Mouse (Mus musculus) heart, adult 11 months (tissue): ENCODE data around the gene Gbgt1.

Experiments used
- DNase-seq: peaks from one replicate; pipeline ENCODE4 v3.0.0; 2022

The Gbgt1 gene

GRCm38 (mm10) chr2:28530311-28530710 lies 33.6 kb downstream of the Gbgt1 start:
- DNase-seq: peak; percentile 95

GRCm38 (mm10) chr2:28532938-28533771 lies 36.5 kb downstream of the Gbgt1 start:
- DNase-seq: peak; percentile 99

GRCm38 (mm10) chr2:28533901-28534435 lies 37.3 kb downstream of the Gbgt1 start:
- DNase-seq: peak; percentile 94

DNA sequence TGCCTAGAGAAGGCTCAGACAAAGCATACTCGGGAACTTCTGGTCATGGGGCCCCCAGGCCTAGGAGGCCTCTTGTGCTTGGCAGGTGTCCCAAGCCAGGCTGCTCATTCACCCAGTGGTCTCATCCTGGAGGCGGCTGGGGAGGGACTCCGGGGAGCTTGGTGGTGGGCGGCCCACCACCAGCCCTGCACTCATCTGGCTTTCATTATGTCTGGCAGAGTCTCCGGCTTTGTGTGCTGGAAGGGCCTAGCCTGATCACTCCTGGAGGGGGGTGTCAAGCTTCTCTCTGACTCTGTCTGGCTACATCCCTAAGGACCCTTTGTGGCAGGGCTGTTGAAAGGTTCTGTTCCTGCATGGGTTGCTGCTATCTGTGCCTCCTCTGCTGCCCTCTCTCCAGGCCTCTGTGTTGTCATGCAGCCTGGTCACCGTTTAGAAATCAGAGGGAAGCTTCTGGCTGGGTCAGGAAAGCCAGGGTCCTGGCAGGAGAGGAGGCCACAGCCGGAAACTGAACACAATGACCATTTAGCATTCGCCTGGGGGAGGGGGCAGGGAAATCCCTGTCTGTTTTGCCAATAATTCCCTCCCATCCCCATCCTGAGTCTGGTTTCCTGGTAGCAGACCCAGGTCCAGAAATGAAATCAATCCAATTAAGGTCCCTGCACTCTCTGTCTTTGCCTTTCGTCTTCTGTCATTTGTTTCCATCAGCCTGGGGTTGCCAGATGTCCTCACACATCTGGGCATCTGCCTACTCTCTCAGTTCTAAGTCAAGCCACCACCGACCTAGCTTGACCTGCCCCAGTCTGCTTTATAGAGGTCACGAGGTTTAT lies 38.0 kb downstream of the Gbgt1 start:
- DNase-seq: peak; percentile 98

- peak; percentile 93 for DNase-seq
Observed at GRCm38 (mm10) chr2:28535263-28535540, 38.5 kb downstream of the Gbgt1 start.

- peak; percentile 93 for DNase-seq
Observed at GRCm38 (mm10) chr2:28535650-28536049, 39.0 kb downstream of the Gbgt1 start.

DNA sequence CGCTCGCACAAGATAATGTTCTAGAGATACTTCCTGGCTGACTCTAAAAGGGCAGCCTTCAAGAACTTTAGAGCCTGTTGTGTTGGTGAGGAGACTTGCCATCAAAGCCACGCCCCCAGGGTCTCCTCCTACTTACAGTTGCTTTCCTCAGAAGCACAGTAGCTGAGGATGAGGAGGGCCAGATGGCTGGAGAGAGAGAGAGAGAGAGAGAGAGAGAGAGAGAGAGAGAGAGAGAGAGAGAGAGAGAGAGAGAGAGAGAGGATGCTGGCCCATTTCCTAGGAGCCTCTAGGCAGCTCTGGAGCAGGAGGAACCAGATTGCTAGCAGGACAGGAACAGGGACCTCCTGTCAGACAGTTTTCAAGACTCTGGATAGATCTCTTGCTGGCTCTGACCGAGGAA lies 39.5 kb downstream of the Gbgt1 start:
- DNase-seq: peak; percentile 95

DNA sequence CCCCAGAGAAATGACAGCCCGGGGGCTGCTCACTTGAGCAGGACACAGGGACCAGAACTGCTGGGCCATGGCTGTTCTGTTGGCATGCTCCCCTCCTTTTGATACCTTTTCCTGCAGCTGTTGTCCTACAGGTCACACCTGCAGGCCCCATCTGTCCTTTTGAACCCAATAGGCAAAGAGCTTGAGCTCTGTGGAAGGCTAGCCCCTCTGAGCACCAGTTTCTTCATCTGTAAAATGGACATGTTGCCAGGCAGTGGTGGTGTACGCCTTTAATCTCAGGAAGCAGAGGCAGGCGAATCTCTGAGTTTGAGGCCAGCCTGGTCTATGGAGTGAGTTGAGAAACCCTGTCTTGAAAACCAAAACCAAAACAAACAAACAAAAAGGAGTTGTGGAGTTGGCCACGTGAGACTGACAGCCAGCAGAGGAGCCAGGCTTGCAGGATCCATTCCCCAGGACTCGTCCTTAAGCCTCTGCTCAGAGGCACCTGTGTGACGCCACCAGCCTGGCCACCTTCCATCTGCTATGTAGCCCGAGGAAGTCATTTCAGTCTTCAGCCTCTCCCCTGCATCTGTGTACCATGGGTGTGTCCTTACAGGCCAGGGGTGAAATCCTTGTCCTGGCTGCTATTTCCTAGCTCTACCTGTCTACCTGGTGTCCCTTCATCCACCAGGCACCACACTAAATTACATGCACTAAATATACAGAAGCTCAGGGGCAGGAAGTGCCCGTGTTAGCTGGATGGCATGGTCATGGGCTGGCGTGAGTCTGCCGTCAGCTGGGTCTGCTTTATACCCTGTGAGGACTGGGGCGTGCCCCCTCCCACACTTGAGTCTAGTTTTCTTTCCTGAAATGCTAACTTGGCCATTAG lies 40.3 kb downstream of the Gbgt1 start:
- peak; percentile 92 for DNase-seq

- no peak for DNase-seq
Observed at GRCm38 (mm10) chr2:28537634-28537920, 40.9 kb downstream of the Gbgt1 start.

DNA sequence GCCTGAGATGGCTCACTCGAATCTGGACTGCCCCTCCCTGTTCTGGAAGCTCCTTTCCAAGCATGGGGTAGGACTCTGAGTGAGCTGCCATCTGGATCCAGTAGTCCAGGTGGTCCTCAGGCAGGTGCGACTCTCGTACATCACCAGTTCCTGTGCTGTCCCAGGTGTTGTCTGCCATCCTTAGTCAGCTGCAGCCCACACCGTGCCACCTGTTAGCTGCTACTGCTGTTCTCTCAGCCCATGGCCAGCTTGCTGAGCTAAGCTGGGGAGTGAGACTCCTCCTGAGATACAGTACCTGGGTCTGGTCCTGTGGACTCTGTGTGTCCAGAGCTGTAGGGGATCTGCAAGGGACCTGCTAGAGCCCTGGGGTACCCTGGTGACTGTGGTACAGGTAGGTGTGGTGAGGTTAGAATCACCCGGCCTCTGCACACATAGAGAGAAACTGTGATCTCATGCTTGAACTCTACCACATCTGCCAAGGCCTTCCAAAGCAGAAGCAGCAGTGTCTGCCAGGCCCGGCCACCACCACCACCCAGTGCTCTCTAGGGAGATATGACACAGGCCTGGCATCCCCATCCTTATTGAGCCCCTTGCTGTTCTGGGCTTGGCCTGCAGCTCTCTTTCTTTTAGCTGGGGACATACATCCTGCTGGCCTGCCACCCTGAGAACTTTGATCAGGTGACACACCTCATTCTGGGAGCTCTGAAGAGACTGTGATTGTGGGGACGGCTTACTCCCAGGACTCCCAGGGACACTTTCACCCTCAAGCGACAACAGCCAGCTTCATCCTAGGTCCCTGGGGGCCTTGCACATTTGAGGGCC lies 41.5 kb downstream of the Gbgt1 start:
- DNase-seq: peak; percentile 95

DNA sequence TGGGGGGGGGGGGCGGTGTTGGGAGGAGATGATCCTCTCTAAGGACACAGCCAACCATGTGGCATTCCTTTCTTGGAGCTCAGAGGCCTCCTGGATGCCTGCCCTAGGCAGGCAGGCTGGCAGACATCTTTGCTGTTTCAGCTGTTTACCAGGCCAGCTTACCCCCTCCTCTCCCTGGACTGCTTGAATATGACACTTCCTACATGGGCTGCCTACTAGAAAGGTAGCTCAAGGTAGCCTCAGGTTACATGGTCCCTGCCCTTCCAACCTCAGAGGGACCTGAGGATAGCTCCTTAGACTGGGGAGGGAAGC lies 42.1 kb downstream of the Gbgt1 start:
- DNase-seq: no peak

DNA sequence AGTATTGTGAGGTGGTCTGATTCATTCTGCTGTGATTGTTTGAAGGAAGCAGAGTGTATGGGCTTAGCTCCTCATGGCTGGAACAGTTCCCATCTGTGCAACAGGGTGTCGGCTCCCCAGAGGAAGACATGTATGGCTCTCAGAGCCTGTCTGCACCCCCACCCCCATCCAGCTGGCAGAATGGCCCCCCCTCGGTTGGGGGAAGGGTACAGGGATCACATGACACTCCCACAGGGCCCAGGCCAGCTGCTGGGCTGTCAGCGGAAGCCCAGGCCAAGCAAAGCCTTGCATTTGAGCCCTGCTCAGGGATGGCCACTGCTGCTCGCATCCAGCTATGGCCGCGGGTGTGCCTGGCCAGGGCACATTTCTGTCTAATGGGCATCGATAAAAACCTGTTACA lies 42.5 kb downstream of the Gbgt1 start:
- DNase-seq: peak; percentile 99

GRCm38 (mm10) chr2:28539949-28540348 lies 43.3 kb downstream of the Gbgt1 start:
- peak; percentile 99 for DNase-seq

DNA sequence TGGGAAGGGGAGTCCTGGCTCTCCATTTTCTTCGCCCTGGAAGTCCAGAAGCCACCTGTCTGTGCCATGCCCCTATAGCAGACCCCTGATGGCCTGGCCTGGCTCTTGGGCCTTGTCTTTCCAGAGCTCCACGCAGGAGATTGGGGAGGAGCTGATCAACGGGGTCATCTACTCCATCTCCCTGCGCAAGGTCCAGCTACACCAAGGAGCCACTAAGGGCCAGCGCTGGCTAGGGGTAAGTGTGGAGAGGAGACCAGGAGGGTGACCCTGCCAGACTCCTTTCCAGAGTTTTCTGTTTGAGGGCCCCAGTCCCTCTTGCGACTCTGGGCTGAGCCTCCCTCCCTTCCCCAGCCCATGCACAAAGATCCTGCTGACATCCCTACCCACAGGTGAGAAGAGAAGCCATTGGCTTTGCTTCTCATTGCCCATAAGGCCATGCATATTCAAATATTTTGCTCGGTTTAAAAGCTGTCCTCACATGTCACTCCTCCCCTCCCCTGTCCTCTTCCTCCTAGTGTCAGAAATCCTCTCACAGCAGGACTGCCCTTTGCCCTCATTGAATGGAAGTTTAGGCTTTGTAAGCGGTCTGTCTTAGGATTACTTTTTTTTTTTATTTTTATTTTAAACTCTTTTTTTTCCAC lies 44.0 kb downstream of the Gbgt1 start:
- DNase-seq: peak; percentile 92

DNA sequence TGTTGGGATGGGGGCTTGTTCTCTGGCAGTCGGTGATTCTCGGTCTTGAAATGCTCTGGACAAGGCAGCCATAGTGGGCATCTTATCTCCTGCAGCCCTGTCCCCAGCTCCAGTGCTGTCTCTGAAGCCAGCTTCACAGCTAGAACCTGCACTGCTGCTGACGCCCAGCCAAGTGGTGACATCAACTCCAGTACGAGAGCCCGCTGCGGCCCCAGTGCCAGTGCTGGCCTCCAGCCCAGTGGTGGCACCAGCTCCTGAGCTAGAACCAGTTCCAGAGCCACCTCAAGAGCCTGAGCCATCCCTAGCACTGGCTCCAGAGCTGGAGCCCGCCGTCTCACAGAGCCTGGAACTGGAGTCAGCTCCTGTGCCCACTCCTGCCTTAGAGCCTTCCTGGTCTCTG lies 47.2 kb downstream of the Gbgt1 start:
- DNase-seq: no peak

DNA sequence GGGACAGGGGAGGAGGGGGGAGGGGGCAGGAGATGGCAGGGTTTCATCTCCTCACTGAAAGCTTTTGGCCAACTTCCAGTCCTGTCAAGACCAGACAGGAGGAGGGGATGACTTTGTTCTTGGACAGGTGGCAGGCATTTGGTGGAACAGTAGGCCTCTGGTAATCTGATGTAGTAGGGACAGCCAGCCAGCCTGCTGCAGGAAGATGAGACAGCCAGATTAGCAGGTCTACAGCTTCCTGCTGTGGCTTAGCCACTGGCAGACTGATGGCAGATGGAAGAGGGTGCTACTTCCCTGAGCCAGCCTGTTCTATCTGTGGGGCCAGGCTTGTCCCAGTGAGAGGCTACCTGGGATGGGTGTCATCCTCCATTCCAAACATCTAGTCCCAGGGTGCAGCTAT lies 49.3 kb downstream of the Gbgt1 start:
- DNase-seq: no peak

DNA sequence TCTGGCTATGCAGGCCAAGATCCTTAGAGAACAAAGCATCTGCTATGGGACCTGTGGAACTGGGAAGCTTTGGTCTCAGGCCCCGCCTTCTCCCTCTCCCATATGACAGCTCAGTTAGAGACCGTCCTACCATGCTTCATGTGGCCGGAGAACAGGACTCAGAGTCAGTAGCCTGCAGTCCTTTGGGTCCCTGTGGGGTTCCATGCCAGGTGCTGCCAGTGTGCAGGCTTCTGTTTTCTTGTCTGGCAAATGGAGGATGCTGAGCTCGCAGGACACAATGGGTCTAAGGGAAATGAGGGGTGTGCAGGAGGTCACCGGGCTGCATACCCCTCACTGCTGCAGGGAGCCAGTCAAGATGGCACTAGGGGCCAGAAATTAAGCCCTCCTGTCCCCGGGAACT lies 49.9 kb downstream of the Gbgt1 start:
- DNase-seq: no peak

DNA sequence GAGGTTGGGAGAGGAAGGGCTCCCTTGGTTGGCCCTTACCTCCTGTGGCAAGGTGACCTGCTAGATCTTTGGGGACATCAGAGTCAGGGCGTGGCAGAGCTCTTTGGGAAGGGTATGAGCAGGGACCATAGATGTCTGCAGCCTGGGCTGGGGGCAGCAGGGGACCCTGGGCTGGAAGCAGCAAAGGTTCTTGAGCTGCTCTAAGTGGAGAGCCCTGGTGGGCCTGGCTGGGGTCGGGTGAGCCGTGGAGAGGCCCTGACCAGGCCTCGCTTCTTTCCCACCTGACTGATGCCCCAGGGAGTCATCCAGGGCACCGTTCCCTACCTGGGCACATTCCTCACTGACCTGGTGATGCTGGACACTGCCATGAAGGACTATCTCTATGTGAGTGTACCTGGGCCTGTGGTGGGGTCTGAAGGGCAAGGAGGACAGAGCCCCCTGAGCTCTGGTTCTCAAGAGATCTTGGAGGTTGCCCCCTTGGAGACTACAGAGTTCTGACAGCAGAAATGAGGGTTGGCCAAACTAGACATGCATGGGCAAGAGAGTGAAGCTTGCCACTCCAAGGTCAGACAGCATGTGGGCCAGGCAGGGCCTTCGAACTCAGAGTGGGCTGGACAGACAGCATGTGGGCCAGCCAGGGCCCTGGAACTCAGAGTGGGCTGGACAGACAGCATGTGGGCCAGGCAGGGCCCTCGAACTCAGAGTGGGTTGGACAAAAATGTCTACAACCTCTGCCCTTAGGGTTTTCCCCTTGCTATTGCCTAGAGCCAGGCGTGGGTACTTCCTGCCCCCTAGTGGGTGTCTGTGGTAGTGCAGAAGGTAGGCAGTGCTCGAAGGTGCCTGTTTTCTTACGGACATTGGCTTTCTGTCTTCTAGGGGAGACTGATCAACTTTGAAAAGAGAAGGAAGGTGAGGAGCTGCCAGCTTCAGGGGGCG lies 50.8 kb downstream of the Gbgt1 start:
- DNase-seq: peak; percentile 95

GRCm38 (mm10) chr2:28549157-28549556 lies 52.5 kb downstream of the Gbgt1 start:
- DNase-seq: peak; percentile 93

- no peak for DNase-seq
Observed at GRCm38 (mm10) chr2:28552301-28552700, 55.6 kb downstream of the Gbgt1 start.
